Mouse (Mus musculus): ENCODE measurements around the gene Inafm2. TPM values are rescaled to one million over a fixed set of nuclear protein-coding genes. Genes with fewer than 3 reads are reported as not detected.

Gene Inafm2
- polyA plus RNA-seq, 1 experiment from 2014 or later: 23.7 TPM

GRCm38 (mm10) chr2:118706436-118706835 lies 39.1 kb upstream of the Inafm2 start:
- H3K9ac ChIP-seq: no peak overlapping the region
- no peak overlapping the region for H3K4me3 ChIP-seq
- H3K4me2 ChIP-seq: no peak overlapping the region
- ATAC-seq (ENCODE audit: low read depth): no peak
- WGBS: 2% methylated on average over 6 of the region's 6 CpGs
- no peaks in the 10 kb centered on the region for H3K36me3 ChIP-seq
- peaks cover 43% of the 10 kb centered on the region for H3K4me1 ChIP-seq (replicated peaks)
- peaks cover 100% of the 10 kb centered on the region for H3K27me3 ChIP-seq
- H3K27ac ChIP-seq (replicated peaks): no peak overlapping the region
- no peaks in the 10 kb centered on the region for H3K9me3 ChIP-seq

- no peaks in the 10 kb centered on the region for H3K36me3 ChIP-seq
- H3K27ac ChIP-seq (replicated peaks): no peak overlapping the region
- peaks cover 32% of the 10 kb centered on the region for H3K4me1 ChIP-seq (replicated peaks)
- no peak for ATAC-seq (ENCODE audit: low read depth)
- H3K9me3 ChIP-seq: no peaks in the 10 kb centered on the region
- 84% methylated on average over 4 of the region's 4 CpGs for WGBS
- H3K4me2 ChIP-seq: no peak overlapping the region
- H3K9ac ChIP-seq: no peak overlapping the region
- no peak overlapping the region for H3K4me3 ChIP-seq
- H3K27me3 ChIP-seq: peaks cover 100% of the 10 kb centered on the region
Measured at GRCm38 (mm10) chr2:118708472-118708871, 37.1 kb upstream of the Inafm2 start.

- Histone ChIP-seq H3K27me3 (peaks cover 91% of the 10 kb centered on the region), H3K4me1 (replicated peaks) (peaks cover 28% of the 10 kb centered on the region), H3K27ac (replicated peaks) (no peak overlapping the region), H3K9me3 (no peaks in the 10 kb centered on the region), H3K4me3 (no peak overlapping the region), H3K36me3 (no peaks in the 10 kb centered on the region), H3K9ac (no peak overlapping the region), H3K4me2 (no peak overlapping the region)
- no peak for ATAC-seq (ENCODE audit: low read depth)
- 27% methylated on average over 4 of the region's 4 CpGs for WGBS
Measured at GRCm38 (mm10) chr2:118709655-118710221, 35.8 kb upstream of the Inafm2 start.

GRCm38 (mm10) chr2:118711038-118711494 lies 34.5 kb upstream of the Inafm2 start:
- Histone ChIP-seq H3K4me2 (peak overlapping the region; percentile 85), H3K4me1 (replicated peaks) (peaks cover 28% of the 10 kb centered on the region), H3K9me3 (no peaks in the 10 kb centered on the region), H3K4me3 (peak overlapping the region; percentile 45), H3K36me3 (no peaks in the 10 kb centered on the region), H3K27ac (replicated peaks) (no peak overlapping the region), H3K27me3 (peaks cover 82% of the 10 kb centered on the region), H3K9ac (peak overlapping the region; percentile 71)
- peak; percentile 79 for ATAC-seq (ENCODE audit: low read depth)
- 2% methylated on average over 36 of the region's 36 CpGs for WGBS

- H3K27me3 ChIP-seq: peaks cover 60% of the 10 kb centered on the region
- no peak overlapping the region for H3K27ac ChIP-seq (replicated peaks)
- 85% methylated on average over 6 of the region's 6 CpGs for WGBS
- H3K4me2 ChIP-seq: no peak overlapping the region
- H3K4me3 ChIP-seq: no peak overlapping the region
- ATAC-seq (ENCODE audit: low read depth): no peak
- peaks cover 22% of the 10 kb centered on the region for H3K4me1 ChIP-seq (replicated peaks)
- no peaks in the 10 kb centered on the region for H3K36me3 ChIP-seq
- no peak overlapping the region for H3K9ac ChIP-seq
- no peaks in the 10 kb centered on the region for H3K9me3 ChIP-seq
Measured at GRCm38 (mm10) chr2:118713631-118714030, 31.9 kb upstream of the Inafm2 start.

GRCm38 (mm10) chr2:118714230-118714629 lies 31.3 kb upstream of the Inafm2 start:
- Histone ChIP-seq H3K4me1 (replicated peaks) (peaks cover 22% of the 10 kb centered on the region), H3K36me3 (no peaks in the 10 kb centered on the region), H3K27me3 (peaks cover 59% of the 10 kb centered on the region), H3K27ac (replicated peaks) (no peak overlapping the region), H3K4me3 (no peak overlapping the region), H3K9ac (no peak overlapping the region), H3K4me2 (no peak overlapping the region), H3K9me3 (no peaks in the 10 kb centered on the region)
- WGBS: 24% methylated on average over 4 of the region's 4 CpGs
- ATAC-seq (ENCODE audit: low read depth): peak; percentile 34; the same call in 1 of the 2 replicates

GRCm38 (mm10) chr2:118716677-118717076 lies 28.9 kb upstream of the Inafm2 start:
- 86% methylated on average over 5 of the region's 5 CpGs for whole genome bisulfite sequencing
- Histone ChIP-seq H3K4me1 (replicated peaks) (peaks cover 8% of the 10 kb centered on the region), H3K36me3 (no peaks in the 10 kb centered on the region), H3K9ac (no peak overlapping the region), H3K4me3 (no peak overlapping the region), H3K27me3 (peaks cover 34% of the 10 kb centered on the region), H3K9me3 (no peaks in the 10 kb centered on the region), H3K27ac (replicated peaks) (no peak overlapping the region), H3K4me2 (no peak overlapping the region)
- no peak for ATAC-seq (ENCODE audit: low read depth)

GRCm38 (mm10) chr2:118723693-118724486 lies 21.7 kb upstream of the Inafm2 start:
- H3K9me3 ChIP-seq: no peaks in the 10 kb centered on the region
- ATAC-seq (ENCODE audit: low read depth): no peak
- H3K27me3 ChIP-seq: peaks cover 29% of the 10 kb centered on the region
- 81% methylated on average over 15 of the region's 15 CpGs for WGBS
- no peak overlapping the region for H3K4me2 ChIP-seq
- H3K36me3 ChIP-seq: no peaks in the 10 kb centered on the region
- H3K27ac ChIP-seq (replicated peaks): no peak overlapping the region
- H3K4me3 ChIP-seq: no peak overlapping the region
- H3K4me1 ChIP-seq (replicated peaks): peaks cover 8% of the 10 kb centered on the region; the same call in 1 of the 2 replicates
- H3K9ac ChIP-seq: no peak overlapping the region

GRCm38 (mm10) chr2:118725511-118725910 lies 20.0 kb upstream of the Inafm2 start:
- H3K4me1 ChIP-seq (replicated peaks): peaks cover 8% of the 10 kb centered on the region; the same call in 1 of the 2 replicates
- H3K9me3 ChIP-seq: no peaks in the 10 kb centered on the region
- H3K4me3 ChIP-seq: no peak overlapping the region
- no peak for ATAC-seq (ENCODE audit: low read depth)
- H3K9ac ChIP-seq: no peak overlapping the region
- WGBS: 87% methylated on average over 4 of the region's 4 CpGs
- H3K27ac ChIP-seq (replicated peaks): no peak overlapping the region
- H3K36me3 ChIP-seq: no peaks in the 10 kb centered on the region
- H3K4me2 ChIP-seq: no peak overlapping the region
- peaks cover 40% of the 10 kb centered on the region for H3K27me3 ChIP-seq

GRCm38 (mm10) chr2:118726873-118727272 lies 18.7 kb upstream of the Inafm2 start:
- no peaks in the 10 kb centered on the region for H3K36me3 ChIP-seq
- no peaks in the 10 kb centered on the region for H3K9me3 ChIP-seq
- no peak for ATAC-seq (ENCODE audit: low read depth)
- WGBS: 81% methylated on average over 2 of the region's 2 CpGs
- peaks cover 8% of the 10 kb centered on the region; the same call in 1 of the 2 replicates for H3K4me1 ChIP-seq (replicated peaks)
- H3K27me3 ChIP-seq: peaks cover 48% of the 10 kb centered on the region
- H3K27ac ChIP-seq (replicated peaks): no peak overlapping the region
- no peak overlapping the region for H3K4me2 ChIP-seq
- no peak overlapping the region for H3K4me3 ChIP-seq
- H3K9ac ChIP-seq: no peak overlapping the region

GRCm38 (mm10) chr2:118727911-118728310 lies 17.6 kb upstream of the Inafm2 start:
- no peak overlapping the region for H3K4me3 ChIP-seq
- no peaks in the 10 kb centered on the region for H3K36me3 ChIP-seq
- no peaks in the 10 kb centered on the region for H3K9me3 ChIP-seq
- peaks cover 56% of the 10 kb centered on the region for H3K27me3 ChIP-seq
- no peak for ATAC-seq (ENCODE audit: low read depth)
- H3K9ac ChIP-seq: no peak overlapping the region
- no peak overlapping the region for H3K4me2 ChIP-seq
- H3K27ac ChIP-seq (replicated peaks): no peak overlapping the region
- WGBS: 29% methylated on average over 9 of the region's 9 CpGs
- peaks cover 8% of the 10 kb centered on the region; the same call in 1 of the 2 replicates for H3K4me1 ChIP-seq (replicated peaks)

GRCm38 (mm10) chr2:118728337-118728736 lies 17.2 kb upstream of the Inafm2 start, which contains the start of gene Plcb2:
Plcb2 (minus strand) TSS chr2:118728438.
- no peak within 1 kb of the TSS for H3K4me2 ChIP-seq
- peaks cover 57% of the 10 kb centered on the region for H3K27me3 ChIP-seq
- no peak; the same call in 1 of the 2 replicates for ATAC-seq (ENCODE audit: low read depth)
- H3K27ac ChIP-seq (replicated peaks): no peak within 1 kb of the TSS
- peaks cover 8% of the 10 kb centered on the region; the same call in 1 of the 2 replicates for H3K4me1 ChIP-seq (replicated peaks)
- H3K9me3 ChIP-seq: no peaks in the 10 kb centered on the region
- no peak within 1 kb of the TSS for H3K9ac ChIP-seq
- no peak within 1 kb of the TSS for H3K4me3 ChIP-seq
- WGBS: 19% methylated on average over 7 of the region's 7 CpGs
- no peaks in the 10 kb centered on the region for H3K36me3 ChIP-seq

All from neural tube, embryonic 13.5 days (tissue).